Mouse (Mus musculus): Measurements from ENCODE around the gene Trim38. TPM values are rescaled to one million over a fixed set of nuclear protein-coding genes. Genes with fewer than 3 reads are reported as not detected.

Gene Trim38
- polyA plus RNA-seq, 1 experiment = not detected

DNA sequence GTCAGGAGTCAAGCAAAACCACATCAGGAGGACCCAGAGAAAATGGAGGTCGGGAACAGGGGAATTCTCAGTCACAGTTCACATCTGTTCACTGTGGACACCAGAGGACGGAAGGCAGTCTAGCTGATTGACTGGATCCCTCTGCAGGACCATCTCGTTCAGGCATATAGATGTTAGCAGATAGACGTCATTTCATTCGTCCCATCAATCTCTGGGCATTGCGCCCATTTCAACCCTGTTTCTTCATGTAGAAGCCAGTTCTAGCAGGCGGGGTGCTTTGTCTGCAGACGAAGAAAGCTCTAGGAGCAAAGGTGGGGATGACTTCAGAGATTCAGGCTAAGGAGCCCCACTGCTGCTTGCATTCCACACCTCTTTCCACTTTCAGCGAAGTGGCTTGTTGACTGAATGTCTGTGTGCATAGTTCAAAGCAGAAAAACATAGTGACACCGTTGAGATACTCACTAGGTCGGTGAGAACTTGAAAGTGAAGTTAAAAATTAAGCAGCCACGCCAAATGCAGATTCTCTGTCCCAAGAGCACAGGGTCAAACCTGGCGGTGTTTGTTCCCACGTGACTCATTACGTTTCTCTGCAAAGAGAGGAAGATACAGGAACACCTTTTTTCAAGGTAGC lies 36.8 kb downstream of the Trim38 start, which contains the start of gene Slc17a2:
Gene Slc17a2 (plus strand): TSS at position 572 of the 631 bp plus-strand sequence.
- H3K27me3 ChIP-seq (ENCODE audit: control insufficient read depth) = no peaks in the 10 kb centered on the region
- TF ChIP-seq GATA1 (IDR thresholded peaks at IDR 0.05; ENCODE audit: low read length) (no peak), TAL1 (IDR thresholded peaks at IDR 0.05; ENCODE audit: low read length) (no peak)
- no peaks in the 10 kb centered on the region for H3K36me3 ChIP-seq (ENCODE audit: control insufficient read depth)
- H3K4me1 ChIP-seq (ENCODE audit: control insufficient read depth) = no peaks in the 10 kb centered on the region
- no peak within 1 kb of the TSS for H3K4me3 ChIP-seq (replicated peaks)
- no peaks in the 10 kb centered on the region for H3K9me3 ChIP-seq (ENCODE audit: control insufficient read depth, low read length)

DNA sequence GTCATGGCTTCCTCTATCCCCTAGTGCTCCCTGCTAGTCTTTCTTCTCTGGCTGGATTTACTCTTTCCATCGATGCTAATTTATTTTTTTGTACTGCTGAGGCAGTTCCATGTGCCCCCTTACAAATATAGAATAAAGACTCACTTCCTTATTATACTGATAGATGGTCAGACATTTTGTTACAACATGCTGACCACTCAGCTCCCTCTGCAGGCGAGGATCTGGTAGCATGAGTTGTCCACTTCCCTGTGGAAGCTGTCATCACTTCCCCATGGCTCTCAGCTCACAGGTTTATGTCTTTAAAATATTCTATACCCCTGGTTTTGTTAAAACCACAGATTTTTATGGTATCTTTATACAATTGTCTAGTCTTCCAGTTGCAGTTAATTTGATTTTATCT lies 46.4 kb downstream of the Trim38 start:
- no peaks in the 10 kb centered on the region for H3K9me3 ChIP-seq (ENCODE audit: control insufficient read depth, low read length)
- H3K27me3 ChIP-seq (ENCODE audit: control insufficient read depth) = no peaks in the 10 kb centered on the region
- H3K4me3 ChIP-seq (replicated peaks) = no peak overlapping the region
- no peaks in the 10 kb centered on the region for H3K36me3 ChIP-seq (ENCODE audit: control insufficient read depth)
- TF ChIP-seq TAL1 (IDR thresholded peaks at IDR 0.05; ENCODE audit: low read length) (no peak), GATA1 (IDR thresholded peaks at IDR 0.05; ENCODE audit: low read length) (no peak)
- no peaks in the 10 kb centered on the region for H3K4me1 ChIP-seq (ENCODE audit: control insufficient read depth)

DNA sequence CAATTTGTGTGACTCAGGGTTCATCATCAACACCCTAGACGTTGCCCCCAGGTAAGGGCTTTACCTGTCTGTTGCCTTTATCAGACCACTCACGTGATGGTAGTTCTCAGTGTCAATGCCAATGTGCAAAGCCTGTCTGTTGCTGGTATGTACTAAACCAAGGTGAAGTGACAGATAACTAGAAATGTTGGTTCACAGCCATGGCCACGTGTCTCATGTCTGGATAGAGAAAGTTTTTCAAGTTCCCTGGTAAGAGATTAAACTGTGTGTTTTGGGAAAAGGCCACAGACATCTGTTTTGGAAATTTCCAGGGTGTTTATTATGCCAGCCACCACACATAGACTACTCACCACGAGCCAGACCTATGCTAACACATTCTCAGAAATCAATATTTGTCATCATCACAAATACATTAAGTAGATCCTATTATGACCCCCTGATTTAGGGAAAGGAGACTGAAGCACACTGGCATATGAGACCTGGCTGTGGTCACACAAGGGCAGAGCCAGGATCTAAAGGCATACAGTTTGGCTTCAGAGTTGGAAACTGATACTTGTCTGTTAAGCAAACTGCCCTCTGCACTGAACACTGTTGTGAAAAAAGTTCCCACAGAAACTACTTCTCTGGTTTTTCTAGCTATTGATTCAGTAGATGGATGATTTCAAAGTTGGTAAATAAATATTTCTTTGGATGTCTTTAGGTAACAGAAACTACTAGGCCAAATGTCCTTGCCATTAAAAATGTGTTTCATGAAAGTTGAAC lies 50.6 kb downstream of the Trim38 start:
- Histone ChIP-seq H3K4me3 (replicated peaks) (no peak overlapping the region), H3K4me1 (ENCODE audit: control insufficient read depth) (no peaks in the 10 kb centered on the region), H3K36me3 (ENCODE audit: control insufficient read depth) (no peaks in the 10 kb centered on the region), H3K27me3 (ENCODE audit: control insufficient read depth) (no peaks in the 10 kb centered on the region), H3K9me3 (ENCODE audit: control insufficient read depth, low read length) (no peaks in the 10 kb centered on the region)
- TF ChIP-seq GATA1 (IDR thresholded peaks at IDR 0.05; ENCODE audit: low read length) (no peak), TAL1 (IDR thresholded peaks at IDR 0.05; ENCODE audit: low read length) (no peak)

DNA sequence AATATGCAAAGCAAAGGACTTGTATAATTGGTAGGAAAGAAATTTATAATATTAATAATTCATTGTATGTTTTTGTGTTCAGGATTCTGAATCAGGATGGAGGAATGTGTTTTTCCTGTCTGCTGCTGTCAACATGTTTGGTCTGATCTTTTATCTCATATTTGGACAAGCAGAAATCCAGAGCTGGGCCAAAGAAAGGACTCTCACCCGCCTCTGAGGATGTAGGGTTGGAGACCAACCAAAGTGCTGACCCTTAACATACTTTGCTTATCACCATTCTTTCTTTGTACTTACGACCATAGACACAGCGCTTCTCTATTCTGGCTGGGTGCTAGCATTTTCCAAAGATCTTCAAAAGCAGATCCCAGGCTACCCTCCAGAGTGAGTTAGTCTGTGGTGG lies 52.5 kb downstream of the Trim38 start:
- Histone ChIP-seq H3K4me3 (replicated peaks) (no peak overlapping the region), H3K27me3 (ENCODE audit: control insufficient read depth) (no peaks in the 10 kb centered on the region), H3K36me3 (ENCODE audit: control insufficient read depth) (no peaks in the 10 kb centered on the region), H3K9me3 (ENCODE audit: control insufficient read depth, low read length) (no peaks in the 10 kb centered on the region), H3K4me1 (ENCODE audit: control insufficient read depth) (no peaks in the 10 kb centered on the region)
- TF ChIP-seq GATA1 (IDR thresholded peaks at IDR 0.05; ENCODE audit: low read length) = no peak
- no peak for TF ChIP-seq TAL1 (IDR thresholded peaks at IDR 0.05; ENCODE audit: low read length)

DNA sequence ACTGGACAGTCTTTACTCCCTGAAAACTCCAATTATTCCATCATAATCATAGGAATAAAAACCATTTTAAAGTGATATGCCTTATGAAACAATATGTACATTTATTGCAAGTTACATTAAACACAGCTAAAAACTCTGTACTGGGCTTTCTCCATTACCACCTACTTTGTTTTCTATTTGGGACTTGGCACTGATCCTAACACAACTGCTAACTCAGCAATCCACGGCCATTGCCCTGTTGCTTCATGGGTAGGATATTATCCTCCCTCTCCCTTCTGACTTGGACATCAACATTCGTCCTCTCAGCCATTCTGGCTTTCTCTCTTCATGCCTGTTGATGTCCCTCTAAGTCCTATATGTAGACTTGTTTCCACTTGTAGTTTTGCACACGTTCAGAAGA lies 56.9 kb downstream of the Trim38 start:
- TF ChIP-seq TAL1 (IDR thresholded peaks at IDR 0.05; ENCODE audit: low read length) (no peak), GATA1 (IDR thresholded peaks at IDR 0.05; ENCODE audit: low read length) (no peak)
- Histone ChIP-seq H3K9me3 (ENCODE audit: control insufficient read depth, low read length) (no peaks in the 10 kb centered on the region), H3K27me3 (ENCODE audit: control insufficient read depth) (no peaks in the 10 kb centered on the region), H3K4me1 (ENCODE audit: control insufficient read depth) (no peaks in the 10 kb centered on the region), H3K36me3 (ENCODE audit: control insufficient read depth) (no peaks in the 10 kb centered on the region), H3K4me3 (replicated peaks) (no peak overlapping the region)

DNA sequence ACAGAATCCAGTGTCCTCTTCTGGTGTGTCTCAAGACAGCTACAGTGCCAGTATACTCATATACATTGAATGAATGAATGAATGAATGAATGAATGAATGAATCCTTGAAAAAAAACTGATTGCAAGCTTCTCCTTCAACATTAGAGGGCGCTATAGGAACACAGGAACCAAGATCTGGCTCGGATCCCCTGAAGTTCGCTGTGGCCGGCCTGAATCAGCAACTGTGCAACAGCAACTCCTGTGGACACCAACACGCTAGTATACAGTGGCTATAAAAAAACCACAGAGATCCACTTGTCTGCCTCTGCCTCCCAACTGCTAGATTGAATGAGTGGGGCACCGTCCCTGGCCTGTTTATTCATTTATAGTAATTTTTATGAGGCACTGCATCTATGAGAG lies 63.3 kb downstream of the Trim38 start:
- no peaks in the 10 kb centered on the region for H3K27me3 ChIP-seq (ENCODE audit: control insufficient read depth)
- TF ChIP-seq TAL1 (IDR thresholded peaks at IDR 0.05; ENCODE audit: low read length) (no peak), GATA1 (IDR thresholded peaks at IDR 0.05; ENCODE audit: low read length) (no peak)
- no peaks in the 10 kb centered on the region for H3K36me3 ChIP-seq (ENCODE audit: control insufficient read depth)
- no peak overlapping the region for H3K4me3 ChIP-seq (replicated peaks)
- no peaks in the 10 kb centered on the region for H3K4me1 ChIP-seq (ENCODE audit: control insufficient read depth)
- no peaks in the 10 kb centered on the region for H3K9me3 ChIP-seq (ENCODE audit: control insufficient read depth, low read length)

DNA sequence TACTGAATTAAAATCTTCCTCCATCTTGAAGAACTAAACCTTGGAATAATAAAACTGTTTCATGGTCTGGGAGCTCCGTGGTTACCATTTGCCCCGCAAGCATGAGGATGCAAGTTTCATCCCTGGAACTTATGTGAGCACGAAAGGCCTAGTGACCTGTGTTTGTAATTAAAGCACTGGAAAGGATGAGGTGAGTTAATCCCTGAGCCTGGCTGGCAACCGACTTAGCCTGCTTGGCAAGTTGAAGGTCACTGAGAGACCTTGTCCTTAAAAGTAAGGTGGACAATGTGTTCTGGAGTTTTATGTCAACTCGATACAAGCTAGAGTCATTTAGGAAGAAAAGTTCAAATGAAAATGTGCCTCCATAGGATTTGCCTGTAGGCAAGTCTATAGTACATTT lies 65.1 kb downstream of the Trim38 start:
- Histone ChIP-seq H3K36me3 (ENCODE audit: control insufficient read depth) (no peaks in the 10 kb centered on the region), H3K9me3 (ENCODE audit: control insufficient read depth, low read length) (no peaks in the 10 kb centered on the region), H3K27me3 (ENCODE audit: control insufficient read depth) (no peaks in the 10 kb centered on the region), H3K4me1 (ENCODE audit: control insufficient read depth) (no peaks in the 10 kb centered on the region), H3K4me3 (replicated peaks) (no peak overlapping the region)
- TF ChIP-seq TAL1 (IDR thresholded peaks at IDR 0.05; ENCODE audit: low read length) (no peak), GATA1 (IDR thresholded peaks at IDR 0.05; ENCODE audit: low read length) (no peak)

DNA sequence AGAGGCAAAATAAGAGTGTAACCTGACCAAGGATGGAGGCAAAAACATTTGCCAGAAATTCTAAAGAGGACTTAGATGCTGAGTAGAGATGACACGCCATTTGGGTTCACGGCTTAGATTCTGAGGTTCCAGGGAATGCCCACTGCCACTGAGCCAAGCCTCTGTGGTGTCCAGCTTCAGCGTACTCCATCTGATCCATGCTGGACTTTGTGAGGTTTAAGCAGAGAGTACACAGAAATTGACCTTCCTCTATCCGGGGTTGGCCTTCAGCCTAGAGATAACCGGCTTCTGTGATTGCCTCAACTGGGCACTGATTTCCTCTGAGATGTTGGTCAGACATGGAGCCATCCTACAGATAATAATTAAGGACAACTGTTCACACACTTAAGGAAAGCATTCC lies 66.9 kb downstream of the Trim38 start:
- no peak for TF ChIP-seq TAL1 (IDR thresholded peaks at IDR 0.05; ENCODE audit: low read length)
- Histone ChIP-seq H3K9me3 (ENCODE audit: control insufficient read depth, low read length) (no peaks in the 10 kb centered on the region), H3K4me3 (replicated peaks) (no peak overlapping the region), H3K4me1 (ENCODE audit: control insufficient read depth) (no peaks in the 10 kb centered on the region), H3K27me3 (ENCODE audit: control insufficient read depth) (no peaks in the 10 kb centered on the region), H3K36me3 (ENCODE audit: control insufficient read depth) (no peaks in the 10 kb centered on the region)

DNA sequence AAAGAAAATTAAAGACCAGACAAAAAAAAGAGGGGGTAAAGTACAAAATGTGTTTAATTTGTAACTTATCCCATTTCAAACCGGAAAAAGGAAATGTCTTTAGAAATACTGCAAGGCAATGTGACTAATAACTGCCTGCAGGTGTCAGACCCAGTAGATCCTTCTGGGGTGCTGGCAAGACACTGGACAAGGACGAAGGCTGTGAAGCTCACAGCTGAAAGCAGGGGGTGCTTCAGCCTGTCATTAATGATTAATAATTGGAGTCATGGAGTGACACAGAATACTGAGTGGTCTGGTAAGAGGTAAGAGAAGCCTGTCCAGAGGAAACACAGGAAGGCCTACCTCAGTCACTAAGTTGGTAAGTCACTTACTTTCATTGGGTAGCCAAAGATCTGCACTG lies 69.6 kb downstream of the Trim38 start, which contains the start of gene Slc17a3:
Gene Slc17a3 (plus strand): TSS at position 127 of the 400 bp plus-strand sequence.
- no peaks in the 10 kb centered on the region for H3K9me3 ChIP-seq (ENCODE audit: control insufficient read depth, low read length)
- TF ChIP-seq TAL1 (IDR thresholded peaks at IDR 0.05; ENCODE audit: low read length) = no peak
- TF ChIP-seq GATA1 (IDR thresholded peaks at IDR 0.05; ENCODE audit: low read length) = no peak
- H3K4me1 ChIP-seq (ENCODE audit: control insufficient read depth) = no peaks in the 10 kb centered on the region
- no peak within 1 kb of the TSS for H3K4me3 ChIP-seq (replicated peaks)
- no peaks in the 10 kb centered on the region for H3K36me3 ChIP-seq (ENCODE audit: control insufficient read depth)
- no peaks in the 10 kb centered on the region for H3K27me3 ChIP-seq (ENCODE audit: control insufficient read depth)

Other genes with a start within 250 kb of the Trim38 start
- 10.1 and 19.7 TPM in 2 replicates for gene Hist1h4h, start 238.9 kb upstream of the Trim38 start, polyA plus RNA-seq (2012)
- 52.5 and 62.7 TPM in 2 replicates for gene Hist1h2af, start 236.0 kb upstream of the Trim38 start, polyA plus RNA-seq (2012)
- 8.8 and 11.7 TPM in 2 replicates for gene Hist1h3g, start 234.5 kb upstream of the Trim38 start, polyA plus RNA-seq (2012)
- gene Hist1h2bh, start 226.5 kb upstream of the Trim38 start, polyA plus RNA-seq (2012) = 0.43 and 3.0 TPM in 2 replicates
- gene Hist1h3f, start 225.9 kb upstream of the Trim38 start, polyA plus RNA-seq (2012) = 1.3 and 3.3 TPM in 2 replicates
- 8.3 and 13.8 TPM in 2 replicates for gene Hist1h4f, start 218.3 kb upstream of the Trim38 start, polyA plus RNA-seq (2012)
- 0.51 and 0.95 TPM in 2 replicates for gene Hist1h1d, start 216.7 kb upstream of the Trim38 start, polyA plus RNA-seq (2012)
- 2.9 and 16.6 TPM in 2 replicates for gene Hist1h3e, start 207.5 kb upstream of the Trim38 start, polyA plus RNA-seq (2012)
- 3.6 and 5.2 TPM in 2 replicates for gene Hist1h2ae, start 198.7 kb upstream of the Trim38 start, polyA plus RNA-seq (2012)
- 14.5 and 18.7 TPM in 2 replicates for gene Hist1h2bg, start 198.5 kb upstream of the Trim38 start, polyA plus RNA-seq (2012)
- gene Hist1h2bf, start 195.7 kb upstream of the Trim38 start, polyA plus RNA-seq (2012) = 6.6 and 15.6 TPM in 2 replicates
- gene Hist1h2ad, start 195.5 kb upstream of the Trim38 start, polyA plus RNA-seq (2012) = 5.1 and 8.3 TPM in 2 replicates
- 1.6 and 4.7 TPM in 2 replicates for gene Hist1h3d, start 194.2 kb upstream of the Trim38 start, polyA plus RNA-seq (2012)
- 5.1 and 11.8 TPM in 2 replicates for gene Hist1h4d, start 188.3 kb upstream of the Trim38 start, polyA plus RNA-seq (2012)
- gene Hist1h2be, start 148.8 kb upstream of the Trim38 start, polyA plus RNA-seq (2012) = 0.33 and 0.67 TPM in 2 replicates
- 2.8 and 8.5 TPM in 2 replicates for gene Hist1h1e, start 147.4 kb upstream of the Trim38 start, polyA plus RNA-seq (2012)
- 1.1 and 2.1 TPM in 2 replicates for gene Hist1h2ac, start 86.0 kb upstream of the Trim38 start, polyA plus RNA-seq (2012)
- gene Hist1h2bc, start 85.7 kb upstream of the Trim38 start, polyA plus RNA-seq (2012) = 17.5 and 20.6 TPM in 2 replicates
- gene Hist1h1t, start 74.1 kb upstream of the Trim38 start, polyA plus RNA-seq (2012) = 0.10 TPM in 1 of 2 replicates, not detected in the other
- 0.93 and 3.0 TPM in 2 replicates for gene Hist1h4c, start 71.5 kb upstream of the Trim38 start, polyA plus RNA-seq (2012)
- 0.15 and 0.53 TPM in 2 replicates for gene Hfe, start 59.1 kb upstream of the Trim38 start, polyA plus RNA-seq (2012)
- gene Hist1h1c, start 31.1 kb upstream of the Trim38 start, polyA plus RNA-seq (2012) = 54.6 and 94.3 TPM in 2 replicates
- 3.8 and 7.0 TPM in 2 replicates for gene Hist1h3c, start 24.3 kb upstream of the Trim38 start, polyA plus RNA-seq (2012)
- gene Hist1h2bb, start 23.2 kb upstream of the Trim38 start, polyA plus RNA-seq (2012) = 5.4 and 12.1 TPM in 2 replicates
- gene Hist1h2ab, start 18.8 kb upstream of the Trim38 start, polyA plus RNA-seq (2012) = 9.1 and 22.3 TPM in 2 replicates
- 6.2 and 23.6 TPM in 2 replicates for gene Hist1h3b, start 17.6 kb upstream of the Trim38 start, polyA plus RNA-seq (2012)
- gene Hist1h4b, start 12.9 kb upstream of the Trim38 start, polyA plus RNA-seq (2012) = 4.5 and 11.8 TPM in 2 replicates
- gene Hist1h4a, start 8.7 kb upstream of the Trim38 start, polyA plus RNA-seq (2012) = 10.2 and 21.5 TPM in 2 replicates
- gene Hist1h3a, start 7.5 kb upstream of the Trim38 start, polyA plus RNA-seq (2012) = 1.5 and 4.0 TPM in 2 replicates
- 1.4 TPM in 2 replicates for gene Hist1h1a, start 6.2 kb upstream of the Trim38 start, polyA plus RNA-seq (2012)
- gene Slc17a2, start 37.1 kb downstream of the Trim38 start, polyA plus RNA-seq (2012) = not detected in 2 replicates
- 0.01 TPM in 1 of 2 replicates, not detected in the other for gene Slc17a3, start 69.5 kb downstream of the Trim38 start, polyA plus RNA-seq (2012)
- not detected in 2 replicates for gene Slc17a1, start 97.8 kb downstream of the Trim38 start, polyA plus RNA-seq (2012)
- gene Slc17a4, start 145.1 kb downstream of the Trim38 start, polyA plus RNA-seq (2012) = not detected in 2 replicates
- not detected in 2 replicates for gene Hist1h2ba, start 164.2 kb downstream of the Trim38 start, polyA plus RNA-seq (2012)
- gene Hist1h2aa, start 164.5 kb downstream of the Trim38 start, polyA plus RNA-seq (2012) = not detected in 2 replicates
- not detected in 2 replicates for gene Scgn, start 221.3 kb downstream of the Trim38 start, polyA plus RNA-seq (2012)

Data from erythroblast, embryonic 14.5 days (primary cell).